Mouse (Mus musculus): ENCODE measurements around the gene Dlg2. TPM values are rescaled to one million over a fixed set of nuclear protein-coding genes. Genes with fewer than 3 reads are reported as not detected.

Dlg2 gene
- polyA plus RNA-seq, 1 experiment from 2014 or later, result 5.1 TPM

- H3K9me3 ChIP-seq (ENCODE audit: control insufficient read depth, low read depth, low read length), result no peaks in the 10 kb centered on the region
- H3K27me3 ChIP-seq (ENCODE audit: control insufficient read depth, insufficient read depth, low read length), result no peaks in the 10 kb centered on the region
- no peak for ATAC-seq (ENCODE audit: insufficient number of reproducible peaks, insufficient read depth, low FRiP score, low read depth)
- H3K36me3 ChIP-seq (ENCODE audit: control insufficient read depth, insufficient read depth, low read length), result no peaks in the 10 kb centered on the region
- H3K9ac ChIP-seq (replicated peaks; ENCODE audit: low read depth, low read length), result no peak overlapping the region
- no peak overlapping the region for H3K4me2 ChIP-seq (replicated peaks; ENCODE audit: low read depth, low read length)
- no peak overlapping the region for H3K4me3 ChIP-seq (ENCODE audit: low read depth, low read length)
- 52% methylated on average over 4 of the region's 4 CpGs for WGBS
- no peak overlapping the region for H3K27ac ChIP-seq (ENCODE audit: low read length)
- H3K4me1 ChIP-seq (ENCODE audit: control insufficient read depth, insufficient read depth, low read length), result no peaks in the 10 kb centered on the region
These were observed 1847.2 kb downstream of the Dlg2 start for GRCm38 (mm10) chr7:92323710-92324109.

GRCm38 (mm10) chr7:92327343-92327896, 1850.9 kb downstream of the Dlg2 start:
- 38% methylated on average over 2 of the region's 2 CpGs for WGBS
- ATAC-seq (ENCODE audit: insufficient number of reproducible peaks, insufficient read depth, low FRiP score, low read depth), result no peak

DNA sequence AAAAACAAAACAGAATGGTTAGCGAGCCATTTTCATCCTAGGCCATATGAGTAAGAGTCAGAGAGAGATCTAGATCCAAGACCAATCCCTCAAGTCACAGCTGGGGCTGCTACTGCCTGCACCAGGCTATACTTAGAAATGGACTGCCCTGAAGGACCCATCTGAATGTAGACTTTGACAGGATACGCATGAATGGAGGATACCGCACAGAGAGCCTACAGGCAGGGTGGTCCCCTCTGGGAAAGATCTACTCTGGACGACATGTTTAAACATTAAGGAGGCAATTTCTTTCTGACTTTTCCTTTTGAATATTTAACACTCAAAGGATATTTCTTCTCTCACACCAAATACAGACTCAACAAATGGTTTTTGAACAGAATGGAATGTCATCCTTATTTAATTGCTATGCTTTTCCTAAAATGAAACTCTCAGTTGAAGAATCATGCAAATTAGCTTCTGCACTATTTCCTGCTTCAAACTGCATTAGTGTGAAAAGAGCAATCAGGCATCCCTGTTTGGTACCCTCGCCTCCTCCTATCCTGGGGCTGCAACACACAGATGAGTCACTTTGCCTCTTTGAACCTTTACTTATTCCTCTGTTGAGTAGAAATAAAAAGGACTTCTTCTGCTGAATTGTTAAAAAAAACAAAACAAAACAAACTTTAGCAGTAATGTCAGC, 1856.9 kb downstream of the Dlg2 start:
- Histone ChIP-seq H3K27ac (ENCODE audit: low read length) (no peak overlapping the region), H3K4me2 (replicated peaks; ENCODE audit: low read depth, low read length) (no peak overlapping the region), H3K4me1 (ENCODE audit: control insufficient read depth, insufficient read depth, low read length) (no peaks in the 10 kb centered on the region), H3K27me3 (ENCODE audit: control insufficient read depth, insufficient read depth, low read length) (no peaks in the 10 kb centered on the region), H3K9ac (replicated peaks; ENCODE audit: low read depth, low read length) (no peak overlapping the region), H3K36me3 (ENCODE audit: control insufficient read depth, insufficient read depth, low read length) (no peaks in the 10 kb centered on the region), H3K4me3 (ENCODE audit: low read depth, low read length) (no peak overlapping the region), H3K9me3 (ENCODE audit: control insufficient read depth, low read depth, low read length) (no peaks in the 10 kb centered on the region)
- ATAC-seq (ENCODE audit: insufficient number of reproducible peaks, insufficient read depth, low FRiP score, low read depth), result no peak
- 72% methylated on average over 5 of the region's 5 CpGs for WGBS

More at GRCm38 (mm10) chr7:92327343-92327896, 1850.9 kb downstream of the Dlg2 start:
- Histone ChIP-seq H3K27me3 (ENCODE audit: control insufficient read depth, insufficient read depth, low read length) (no peaks in the 10 kb centered on the region), H3K9ac (replicated peaks; ENCODE audit: low read depth, low read length) (no peak overlapping the region), H3K27ac (ENCODE audit: low read length) (no peak overlapping the region), H3K9me3 (ENCODE audit: control insufficient read depth, low read depth, low read length) (no peaks in the 10 kb centered on the region), H3K4me2 (replicated peaks; ENCODE audit: low read depth, low read length) (no peak overlapping the region), H3K4me3 (ENCODE audit: low read depth, low read length) (no peak overlapping the region), H3K36me3 (ENCODE audit: control insufficient read depth, insufficient read depth, low read length) (no peaks in the 10 kb centered on the region), H3K4me1 (ENCODE audit: control insufficient read depth, insufficient read depth, low read length) (no peaks in the 10 kb centered on the region)

- 57% methylated on average over 3 of the region's 3 CpGs for WGBS
These were observed 1880.1 kb downstream of the Dlg2 start for GRCm38 (mm10) chr7:92356542-92356941.

DNA sequence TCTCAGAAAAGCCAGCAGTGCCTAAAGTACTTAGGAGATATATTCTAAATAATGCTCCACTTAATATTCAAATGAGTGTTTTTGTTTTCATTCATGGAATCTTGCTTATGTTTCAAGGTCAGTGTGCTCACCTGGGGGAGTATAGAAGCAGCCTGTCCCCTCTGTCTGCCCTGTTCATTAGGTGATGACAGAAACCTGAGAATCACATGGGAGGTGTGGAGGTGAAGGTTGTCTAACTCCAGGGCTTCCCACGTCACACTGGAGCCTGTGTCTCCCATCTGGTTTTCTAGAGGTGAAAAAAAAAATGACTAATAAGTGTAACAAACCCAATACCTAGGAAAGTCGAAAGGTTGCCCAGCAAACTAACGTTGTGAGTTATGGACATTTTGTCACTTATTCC, 1886.9 kb downstream of the Dlg2 start:
- no peaks in the 10 kb centered on the region for H3K9me3 ChIP-seq (ENCODE audit: control insufficient read depth, low read depth, low read length)
- H3K36me3 ChIP-seq (ENCODE audit: control insufficient read depth, insufficient read depth, low read length), result no peaks in the 10 kb centered on the region
- no peak overlapping the region for H3K9ac ChIP-seq (replicated peaks; ENCODE audit: low read depth, low read length)
- H3K4me3 ChIP-seq (ENCODE audit: low read depth, low read length), result no peak overlapping the region
- H3K27me3 ChIP-seq (ENCODE audit: control insufficient read depth, insufficient read depth, low read length), result no peaks in the 10 kb centered on the region
- no peak for ATAC-seq (ENCODE audit: insufficient number of reproducible peaks, insufficient read depth, low FRiP score, low read depth)
- no peaks in the 10 kb centered on the region for H3K4me1 ChIP-seq (ENCODE audit: control insufficient read depth, insufficient read depth, low read length)
- no peak overlapping the region for H3K4me2 ChIP-seq (replicated peaks; ENCODE audit: low read depth, low read length)
- 71% methylated on average over 3 of the region's 3 CpGs for WGBS
- no peak overlapping the region for H3K27ac ChIP-seq (ENCODE audit: low read length)

More at GRCm38 (mm10) chr7:92356542-92356941, 1880.1 kb downstream of the Dlg2 start:
- Histone ChIP-seq H3K27ac (ENCODE audit: low read length) (no peak overlapping the region), H3K27me3 (ENCODE audit: control insufficient read depth, insufficient read depth, low read length) (no peaks in the 10 kb centered on the region), H3K4me2 (replicated peaks; ENCODE audit: low read depth, low read length) (no peak overlapping the region), H3K4me1 (ENCODE audit: control insufficient read depth, insufficient read depth, low read length) (no peaks in the 10 kb centered on the region), H3K9me3 (ENCODE audit: control insufficient read depth, low read depth, low read length) (no peaks in the 10 kb centered on the region), H3K4me3 (ENCODE audit: low read depth, low read length) (no peak overlapping the region), H3K36me3 (ENCODE audit: control insufficient read depth, insufficient read depth, low read length) (no peaks in the 10 kb centered on the region), H3K9ac (replicated peaks; ENCODE audit: low read depth, low read length) (no peak overlapping the region)
- ATAC-seq (ENCODE audit: insufficient number of reproducible peaks, insufficient read depth, low FRiP score, low read depth), result no peak

DNA sequence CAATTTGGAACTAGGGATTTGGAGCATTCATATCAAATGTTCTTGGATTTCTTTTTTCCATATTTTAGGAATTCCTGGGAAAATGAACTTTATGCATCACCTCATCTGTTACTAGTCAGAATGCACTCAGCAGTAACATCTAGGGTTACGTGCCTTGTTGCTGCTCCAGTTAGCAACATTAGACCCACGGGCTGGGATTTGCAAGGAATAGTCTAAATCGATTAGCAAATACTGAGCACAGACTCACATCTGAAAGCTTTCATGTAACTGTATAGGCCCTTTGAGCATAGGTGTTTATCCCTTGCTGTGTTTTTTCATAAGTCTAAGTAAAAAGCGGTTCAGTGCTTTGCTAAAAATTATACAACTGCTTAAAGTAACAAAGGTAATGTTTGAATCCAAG, 1887.3 kb downstream of the Dlg2 start:
- no peak overlapping the region for H3K4me3 ChIP-seq (ENCODE audit: low read depth, low read length)
- H3K9ac ChIP-seq (replicated peaks; ENCODE audit: low read depth, low read length), result no peak overlapping the region
- WGBS, result 82% methylated on average over 4 of the region's 4 CpGs
- no peak overlapping the region for H3K4me2 ChIP-seq (replicated peaks; ENCODE audit: low read depth, low read length)
- no peaks in the 10 kb centered on the region for H3K9me3 ChIP-seq (ENCODE audit: control insufficient read depth, low read depth, low read length)
- no peaks in the 10 kb centered on the region for H3K36me3 ChIP-seq (ENCODE audit: control insufficient read depth, insufficient read depth, low read length)
- no peak for ATAC-seq (ENCODE audit: insufficient number of reproducible peaks, insufficient read depth, low FRiP score, low read depth)
- no peaks in the 10 kb centered on the region for H3K4me1 ChIP-seq (ENCODE audit: control insufficient read depth, insufficient read depth, low read length)
- no peak overlapping the region for H3K27ac ChIP-seq (ENCODE audit: low read length)
- no peaks in the 10 kb centered on the region for H3K27me3 ChIP-seq (ENCODE audit: control insufficient read depth, insufficient read depth, low read length)

- no peak overlapping the region for H3K27ac ChIP-seq (ENCODE audit: low read length)
- 95% methylated on average over 1 of the region's 1 CpGs for WGBS
- H3K27me3 ChIP-seq (ENCODE audit: control insufficient read depth, insufficient read depth, low read length), result no peaks in the 10 kb centered on the region
- H3K36me3 ChIP-seq (ENCODE audit: control insufficient read depth, insufficient read depth, low read length), result no peaks in the 10 kb centered on the region
- no peaks in the 10 kb centered on the region for H3K9me3 ChIP-seq (ENCODE audit: control insufficient read depth, low read depth, low read length)
- no peak overlapping the region for H3K4me2 ChIP-seq (replicated peaks; ENCODE audit: low read depth, low read length)
- no peak overlapping the region for H3K9ac ChIP-seq (replicated peaks; ENCODE audit: low read depth, low read length)
- H3K4me3 ChIP-seq (ENCODE audit: low read depth, low read length), result no peak overlapping the region
- ATAC-seq (ENCODE audit: insufficient number of reproducible peaks, insufficient read depth, low FRiP score, low read depth), result no peak
- H3K4me1 ChIP-seq (ENCODE audit: control insufficient read depth, insufficient read depth, low read length), result no peaks in the 10 kb centered on the region
These were observed 1890.6 kb downstream of the Dlg2 start for GRCm38 (mm10) chr7:92367111-92367510.

GRCm38 (mm10) chr7:92370521-92370920, 1894.0 kb downstream of the Dlg2 start:
- H3K4me3 ChIP-seq (ENCODE audit: low read depth, low read length), result no peak overlapping the region
- H3K4me2 ChIP-seq (replicated peaks; ENCODE audit: low read depth, low read length), result no peak overlapping the region
- H3K27ac ChIP-seq (ENCODE audit: low read length), result no peak overlapping the region
- H3K27me3 ChIP-seq (ENCODE audit: control insufficient read depth, insufficient read depth, low read length), result no peaks in the 10 kb centered on the region
- H3K9me3 ChIP-seq (ENCODE audit: control insufficient read depth, low read depth, low read length), result no peaks in the 10 kb centered on the region
- no peak overlapping the region for H3K9ac ChIP-seq (replicated peaks; ENCODE audit: low read depth, low read length)
- H3K36me3 ChIP-seq (ENCODE audit: control insufficient read depth, insufficient read depth, low read length), result no peaks in the 10 kb centered on the region
- H3K4me1 ChIP-seq (ENCODE audit: control insufficient read depth, insufficient read depth, low read length), result no peaks in the 10 kb centered on the region
- ATAC-seq (ENCODE audit: insufficient number of reproducible peaks, insufficient read depth, low FRiP score, low read depth), result no peak

- Histone ChIP-seq H3K27me3 (ENCODE audit: control insufficient read depth, insufficient read depth, low read length) (no peaks in the 10 kb centered on the region), H3K4me2 (replicated peaks; ENCODE audit: low read depth, low read length) (no peak overlapping the region), H3K27ac (ENCODE audit: low read length) (no peak overlapping the region), H3K4me1 (ENCODE audit: control insufficient read depth, insufficient read depth, low read length) (no peaks in the 10 kb centered on the region), H3K4me3 (ENCODE audit: low read depth, low read length) (no peak overlapping the region), H3K36me3 (ENCODE audit: control insufficient read depth, insufficient read depth, low read length) (no peaks in the 10 kb centered on the region), H3K9me3 (ENCODE audit: control insufficient read depth, low read depth, low read length) (no peaks in the 10 kb centered on the region), H3K9ac (replicated peaks; ENCODE audit: low read depth, low read length) (no peak overlapping the region)
- WGBS, result 44% methylated on average over 4 of the region's 4 CpGs
- no peak for ATAC-seq (ENCODE audit: insufficient number of reproducible peaks, insufficient read depth, low FRiP score, low read depth)
These were observed 1895.2 kb downstream of the Dlg2 start for GRCm38 (mm10) chr7:92371638-92372037.
